Mouse (Mus musculus): ENCODE results near the gene Dnah17. TPM values are rescaled to one million over a fixed set of nuclear protein-coding genes. Genes with fewer than 3 reads are reported as not detected.

The Dnah17 gene
- total RNA-seq, 2 experiments from 2014 or later: not detected

- no peak for ATAC-seq (replicated peaks; ENCODE audit: poor library complexity, severe bottlenecking)
Observed at GRCm38 (mm10) chr11:118042791-118043190, 87.6 kb downstream of the Dnah17 start.

- ATAC-seq (replicated peaks; ENCODE audit: poor library complexity, severe bottlenecking): no peak
Observed at GRCm38 (mm10) chr11:118035068-118035467, 95.4 kb downstream of the Dnah17 start.

DNA sequence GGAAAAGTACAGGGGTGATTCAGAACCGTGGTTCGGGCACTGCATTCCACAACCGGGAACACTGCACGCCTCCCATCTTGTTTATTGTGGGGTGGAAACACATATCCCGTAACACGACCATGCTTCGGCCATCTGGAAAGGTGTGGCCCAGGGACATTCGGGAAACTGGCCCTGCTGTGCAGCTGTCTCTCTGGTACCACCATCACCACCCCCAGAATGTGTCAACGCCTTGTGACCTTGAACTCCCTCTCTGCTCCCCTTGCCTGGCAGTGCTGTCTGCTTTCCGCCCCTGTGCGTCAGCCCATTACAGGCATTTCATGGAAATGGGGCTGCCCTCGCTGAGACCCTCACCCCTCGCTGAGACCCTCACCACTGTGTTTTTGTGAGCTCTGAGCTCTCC lies 96.0 kb downstream of the Dnah17 start:
- no peak for ATAC-seq (replicated peaks; ENCODE audit: poor library complexity, severe bottlenecking)

DNA sequence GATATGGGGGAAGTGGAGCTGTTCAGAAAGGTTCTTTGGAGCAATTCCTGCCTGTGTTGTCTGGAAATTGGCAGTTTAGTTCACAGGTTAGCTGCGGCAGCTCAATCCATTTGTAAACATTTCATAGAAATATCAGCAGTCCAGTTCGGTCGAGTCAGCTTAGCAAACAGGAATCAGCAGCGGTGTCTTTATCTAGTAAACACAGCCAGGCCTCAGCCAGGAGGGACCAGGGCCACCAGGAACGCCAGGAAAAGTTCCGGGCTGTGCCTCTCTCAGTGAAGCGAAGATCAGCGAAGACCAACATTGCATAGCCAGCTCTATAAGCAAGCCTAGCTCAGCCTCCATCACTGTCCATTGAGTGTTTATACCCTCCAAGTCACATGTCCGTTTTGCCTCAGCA lies 99.3 kb downstream of the Dnah17 start:
- ATAC-seq (replicated peaks; ENCODE audit: poor library complexity, severe bottlenecking): no peak

DNA sequence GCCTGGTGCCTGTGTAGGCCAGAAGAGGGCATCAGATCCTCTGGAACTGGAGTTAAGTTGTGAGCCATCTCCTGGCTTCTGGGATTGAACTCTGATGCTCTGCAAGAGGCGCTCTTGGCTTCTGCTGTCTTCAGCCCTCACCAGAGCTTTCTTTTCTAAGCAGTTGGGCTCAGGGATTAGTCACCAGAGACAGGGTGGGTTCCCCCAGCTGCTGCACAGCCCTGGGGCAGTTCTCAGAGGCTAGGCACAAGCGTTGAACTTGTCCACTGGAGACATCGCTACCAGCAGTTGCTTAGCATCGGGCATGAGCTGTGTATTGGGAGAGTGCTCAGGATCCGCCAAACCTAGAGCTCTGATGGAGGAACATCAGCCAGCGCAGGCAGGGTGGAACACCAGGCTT lies 101.3 kb downstream of the Dnah17 start:
- ATAC-seq (replicated peaks; ENCODE audit: poor library complexity, severe bottlenecking): no peak

DNA sequence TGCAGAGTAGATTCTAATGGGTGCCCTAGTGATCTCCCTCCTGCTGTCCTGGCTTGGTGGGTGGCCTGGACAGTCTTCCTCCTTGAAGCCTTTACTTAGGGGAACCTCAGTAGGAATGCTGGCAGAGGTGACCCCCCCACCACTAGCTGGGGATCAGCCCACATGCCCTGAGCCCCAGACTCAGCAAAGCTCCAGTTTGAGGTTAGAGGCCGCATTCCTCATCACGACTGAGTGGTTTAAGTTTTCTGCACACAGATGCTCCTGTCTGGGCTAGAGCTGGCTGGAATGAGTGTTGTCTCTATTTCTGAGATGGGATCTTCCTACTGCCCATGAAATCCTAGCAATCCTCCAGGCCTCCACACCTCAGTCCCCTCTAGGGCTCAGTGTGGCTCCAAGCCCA lies 106.3 kb downstream of the Dnah17 start:
- no peak for ATAC-seq (replicated peaks; ENCODE audit: poor library complexity, severe bottlenecking)

GRCm38 (mm10) chr11:118023475-118023874 lies 107.0 kb downstream of the Dnah17 start:
- ATAC-seq (replicated peaks; ENCODE audit: poor library complexity, severe bottlenecking): no peak

DNA sequence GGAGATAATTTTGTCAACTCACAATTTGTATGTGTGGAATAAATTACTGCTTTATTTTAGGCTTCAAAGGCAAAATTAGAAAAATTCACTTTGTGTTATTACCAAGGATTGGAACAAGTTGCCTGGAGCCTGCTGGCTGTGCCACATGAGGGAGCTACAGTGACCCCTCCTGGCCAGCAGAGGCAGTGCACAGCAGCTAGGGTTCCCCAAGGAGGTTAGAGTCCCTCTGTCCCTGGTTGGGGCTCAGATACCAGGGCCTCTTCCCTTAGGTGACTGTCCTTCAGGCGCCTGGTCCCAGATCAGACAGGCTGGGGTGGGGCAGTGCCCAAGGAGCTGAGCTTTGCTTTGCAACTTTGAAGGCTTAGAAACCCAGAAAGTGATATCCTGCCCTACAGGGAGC lies 108.6 kb downstream of the Dnah17 start:
- ATAC-seq (replicated peaks; ENCODE audit: poor library complexity, severe bottlenecking): peak; percentile 76

DNA sequence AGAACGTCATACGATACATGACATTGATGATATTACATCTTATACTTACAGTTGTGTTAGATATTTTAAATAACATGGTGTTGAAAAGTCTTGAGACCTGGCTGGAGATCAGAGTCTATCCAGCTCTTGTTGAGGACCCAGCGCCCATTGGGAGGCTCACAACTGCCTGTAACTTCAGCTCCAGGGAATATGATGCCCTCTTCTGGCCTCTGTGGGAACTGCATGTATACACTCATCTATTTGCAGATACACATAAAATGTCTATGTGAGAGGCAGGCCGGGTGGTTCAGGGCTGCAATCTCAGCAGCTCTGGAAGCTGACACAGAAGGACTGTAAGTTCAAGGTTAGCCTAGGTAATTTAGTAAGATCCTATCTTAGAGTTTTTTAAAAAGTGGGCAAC lies 112.1 kb downstream of the Dnah17 start:
- ATAC-seq (replicated peaks; ENCODE audit: poor library complexity, severe bottlenecking): no peak

DNA sequence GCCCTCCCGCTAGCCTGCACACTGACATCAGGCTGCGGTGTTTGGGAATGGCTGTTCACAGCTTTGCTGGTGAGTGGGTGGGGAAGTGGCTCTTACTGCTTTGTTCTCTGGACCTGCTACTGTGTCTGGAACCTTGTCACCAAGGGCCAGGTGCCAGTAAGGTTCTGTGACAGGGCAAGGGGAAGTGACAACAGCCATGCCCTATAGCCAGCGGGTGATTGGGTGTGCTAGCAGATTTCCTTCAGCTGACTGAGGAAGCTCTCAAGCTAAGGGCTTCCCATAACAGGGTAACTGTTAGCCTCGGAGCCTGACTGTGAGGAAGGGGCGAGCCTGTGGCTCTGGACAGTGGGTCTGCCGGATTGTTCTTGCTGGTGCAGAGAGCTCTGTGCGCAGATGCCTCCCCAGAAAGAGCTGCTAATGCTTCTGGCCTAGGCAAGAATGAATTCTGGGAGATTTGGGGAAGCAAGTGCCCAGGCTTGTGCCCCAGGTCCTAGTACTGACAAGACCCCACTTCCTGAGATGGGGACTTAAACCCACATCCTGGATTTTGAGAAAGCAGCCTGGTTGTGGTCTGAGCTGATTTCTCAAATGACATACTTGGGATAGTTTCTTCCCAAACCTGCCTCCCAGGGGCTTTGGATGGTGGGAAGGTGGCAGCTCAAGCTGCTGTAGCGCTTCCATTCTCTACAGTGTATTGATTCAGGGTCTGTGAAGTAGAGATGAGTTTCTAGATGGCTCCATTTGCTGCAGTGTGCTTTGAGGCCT lies 114.9 kb downstream of the Dnah17 start:
- ATAC-seq (replicated peaks; ENCODE audit: poor library complexity, severe bottlenecking): peak; percentile 62

DNA sequence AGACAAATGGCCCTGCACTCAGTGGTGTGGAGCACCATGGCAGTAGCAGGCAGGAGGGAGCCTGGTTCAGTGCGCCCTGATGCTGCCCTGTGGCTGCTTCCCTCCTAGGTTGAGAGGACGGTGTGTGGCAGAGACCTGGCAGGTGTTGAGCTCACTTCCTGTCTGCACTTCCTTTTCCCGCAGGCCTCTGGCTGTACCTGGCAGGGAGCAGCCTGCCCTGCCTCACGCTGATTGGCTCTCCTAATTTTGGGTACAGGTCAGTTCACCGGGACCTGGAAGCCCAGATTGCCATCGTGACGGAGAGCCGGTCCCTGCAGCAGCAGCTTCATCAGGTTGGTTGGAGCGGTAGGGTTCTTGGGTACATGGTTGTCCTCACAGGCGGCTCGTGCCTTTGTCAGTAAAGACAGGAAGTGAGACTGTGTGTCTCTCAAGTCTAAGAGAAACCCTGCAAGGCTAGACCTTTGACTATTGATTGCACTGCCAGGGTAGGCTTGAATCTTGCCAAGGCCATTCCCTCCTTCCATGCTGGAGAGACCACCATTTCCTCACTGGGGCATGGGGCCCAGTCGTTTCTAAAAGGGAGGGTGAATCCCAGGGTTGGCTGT lies 115.9 kb downstream of the Dnah17 start:
- ATAC-seq (replicated peaks; ENCODE audit: poor library complexity, severe bottlenecking): peak; percentile 33; the same call in 1 of the 2 replicates

DNA sequence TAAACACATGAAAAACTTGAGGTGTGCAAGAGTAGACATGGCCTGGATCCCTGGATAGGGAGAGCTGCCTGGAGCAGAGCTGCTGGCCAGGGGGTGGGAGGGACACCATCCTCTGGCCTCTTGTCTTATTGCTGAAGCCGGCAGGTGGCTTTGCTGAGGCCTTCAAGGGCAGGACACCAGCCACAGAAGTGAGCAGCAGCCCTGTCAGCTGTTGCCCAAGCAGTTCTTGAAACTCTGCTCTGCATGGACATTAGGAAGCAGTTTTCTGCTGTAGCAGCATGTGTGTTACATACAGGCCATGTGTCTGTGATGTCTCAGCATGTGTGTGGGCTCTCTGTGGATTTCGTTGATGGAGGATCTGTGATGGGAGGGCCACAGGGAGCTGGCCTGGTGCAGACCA lies 117.1 kb downstream of the Dnah17 start:
- ATAC-seq (replicated peaks; ENCODE audit: poor library complexity, severe bottlenecking): no peak

GRCm38 (mm10) chr11:118012595-118012994 lies 117.8 kb downstream of the Dnah17 start:
- ATAC-seq (replicated peaks; ENCODE audit: poor library complexity, severe bottlenecking): no peak

- no peak for ATAC-seq (replicated peaks; ENCODE audit: poor library complexity, severe bottlenecking)
Observed at GRCm38 (mm10) chr11:118009865-118010571, 120.4 kb downstream of the Dnah17 start.

- ATAC-seq (replicated peaks; ENCODE audit: poor library complexity, severe bottlenecking): no peak
Observed at GRCm38 (mm10) chr11:118008843-118009242, 121.6 kb downstream of the Dnah17 start.

- no peak for ATAC-seq (replicated peaks; ENCODE audit: poor library complexity, severe bottlenecking)
Observed at GRCm38 (mm10) chr11:118008144-118008805, 122.2 kb downstream of the Dnah17 start.

- ATAC-seq (replicated peaks; ENCODE audit: poor library complexity, severe bottlenecking): no peak
Observed at GRCm38 (mm10) chr11:118007460-118008143, 122.8 kb downstream of the Dnah17 start.

DNA sequence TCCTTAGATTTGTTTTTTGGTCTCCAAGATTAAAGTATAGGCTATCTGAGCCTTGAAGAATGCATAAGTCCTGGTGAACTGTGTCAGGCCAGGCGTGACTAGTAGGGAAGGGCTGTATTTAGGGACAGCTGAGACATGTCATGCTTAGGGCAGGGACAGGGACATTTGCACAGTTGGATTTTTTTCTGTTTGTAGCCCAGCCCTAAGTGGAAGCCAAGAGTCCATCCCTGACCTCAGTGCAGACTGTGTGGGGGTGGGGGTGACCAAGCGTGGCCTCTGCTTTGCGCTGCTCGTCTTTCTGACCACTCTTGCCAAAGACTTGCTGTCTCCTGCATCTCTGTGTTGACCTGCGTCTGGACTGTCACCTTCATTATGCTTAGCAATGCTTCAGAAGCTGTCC lies 126.2 kb downstream of the Dnah17 start:
- ATAC-seq (replicated peaks; ENCODE audit: poor library complexity, severe bottlenecking): no peak

DNA sequence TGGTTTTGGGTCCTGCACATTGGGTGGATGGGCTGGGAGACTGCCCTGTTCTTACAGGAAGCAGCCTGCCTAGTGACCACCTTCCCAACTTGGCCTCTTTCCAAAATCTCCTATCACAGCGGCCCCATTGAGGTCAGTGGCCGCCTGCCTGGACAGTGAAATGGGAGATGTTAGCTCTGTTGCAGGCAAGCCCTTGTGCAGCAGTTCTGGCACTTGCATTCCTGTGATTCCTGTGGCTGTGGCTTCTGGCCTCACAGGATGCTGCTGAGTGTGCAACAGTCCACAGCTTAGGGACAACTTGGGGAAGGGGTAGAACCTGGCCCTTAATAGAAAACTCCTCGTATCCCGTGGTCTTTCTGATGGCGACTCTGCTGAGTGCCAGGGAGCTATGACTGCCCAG lies 126.7 kb downstream of the Dnah17 start:
- ATAC-seq (replicated peaks; ENCODE audit: poor library complexity, severe bottlenecking): no peak

DNA sequence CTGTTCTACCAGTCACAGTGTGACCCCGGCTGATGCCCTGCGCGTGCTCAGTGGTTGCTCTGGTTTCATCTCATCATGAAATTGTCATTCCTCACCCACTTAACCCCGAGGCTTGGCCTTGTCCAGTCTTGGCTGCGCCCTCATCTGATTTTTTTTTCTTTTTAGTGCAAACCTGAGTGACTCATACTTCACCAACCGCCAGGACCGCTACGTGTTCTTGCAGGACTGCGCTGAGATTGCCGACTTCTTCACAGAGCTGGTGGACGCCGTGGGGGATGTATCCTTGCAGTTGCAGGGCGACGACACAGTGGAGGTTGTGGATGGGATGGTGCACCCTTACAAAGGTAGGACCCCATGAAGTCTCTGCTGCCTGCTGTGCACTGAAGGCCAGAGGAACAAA lies 127.3 kb downstream of the Dnah17 start:
- no peak for ATAC-seq (replicated peaks; ENCODE audit: poor library complexity, severe bottlenecking)

All from granulocyte monocyte progenitor cell, adult 5-6 weeks (primary cell).